Mouse (Mus musculus) CH12.LX (cell line): Measurements from ENCODE around the gene Ccpg1.

Experiments
- BHLHE40 ChIP-seq: IDR thresholded peaks from 2 replicates; pipeline ENCODE4 v1.6.1; 2011; ENCODE audit warnings: mild to moderate bottlenecking, low read depth, low read length, improper control_type of control experiment
- CTCF ChIP-seq, 2 experiments: IDR thresholded peaks in 1 of 2; conservative IDR thresholded peaks in 1 of 2; 2 replicates each; pipeline ENCODE4 v1.5.1; 2011 to 2012; ENCODE audit warnings: low read depth in 2 of 2, low read length in 2 of 2, improper control_type of control experiment in 1 of 2, inconsistent platforms in 1 of 2, mild to moderate bottlenecking in 1 of 2, moderate library complexity in 1 of 2
- E2F4 ChIP-seq: IDR thresholded peaks from 2 replicates; pipeline ENCODE4 v1.6.1; 2011; ENCODE audit warnings: low read depth, low read length, improper control_type of control experiment; ENCODE audit not compliant: insufficient replicate concordance
- EP300 ChIP-seq: IDR thresholded peaks from 2 replicates; pipeline ENCODE4 v1.6.1; 2011; ENCODE audit warnings: low read length, improper control_type of control experiment
- GABPA ChIP-seq: IDR thresholded peaks from 2 replicates; pipeline ENCODE4 v1.6.1; 2012; ENCODE audit warnings: low read depth, low read length, improper control_type of control experiment, inconsistent platforms; ENCODE audit not compliant: insufficient replicate concordance
- MXI1 ChIP-seq: IDR thresholded peaks from 2 replicates; pipeline ENCODE4 v1.6.1; 2011; ENCODE audit warnings: mild to moderate bottlenecking, low read depth, low read length, improper control_type of control experiment
- NRF1 ChIP-seq: IDR thresholded peaks from 2 replicates; pipeline ENCODE4 v1.6.1; 2014; ENCODE audit warnings: low read depth, mild to moderate bottlenecking, inconsistent platforms, low read length, improper control_type of control experiment, moderate library complexity
- POLR2A ChIP-seq: IDR thresholded peaks from 2 replicates; pipeline ENCODE4 v1.6.1; 2011; ENCODE audit warnings: low read depth, mild to moderate bottlenecking, improper control_type of control experiment, low read length
- POLR2AphosphoS2 ChIP-seq: IDR thresholded peaks from 2 replicates; pipeline ENCODE4 v1.6.1; 2011; ENCODE audit warnings: low read depth, low read length, improper control_type of control experiment
- RAD21 ChIP-seq: IDR thresholded peaks from 2 replicates; pipeline ENCODE4 v1.6.1; 2011; ENCODE audit warnings: low read depth, mild to moderate bottlenecking, low read length, improper control_type of control experiment, moderate library complexity
- SMC3 ChIP-seq: IDR thresholded peaks from 2 replicates; pipeline ENCODE4 v1.6.1; 2011; ENCODE audit warnings: low read depth, low read length, improper control_type of control experiment
- ZMIZ1 ChIP-seq: IDR thresholded peaks from 2 replicates; pipeline ENCODE4 v1.6.1; 2012; ENCODE audit warnings: low read depth, mild to moderate bottlenecking, inconsistent platforms, low read length, improper control_type of control experiment
- ZNF384 ChIP-seq: IDR thresholded peaks from 2 replicates; pipeline ENCODE4 v1.6.1; 2012; ENCODE audit warnings: low read depth, low read length, improper control_type of control experiment, inconsistent platforms

DNA sequence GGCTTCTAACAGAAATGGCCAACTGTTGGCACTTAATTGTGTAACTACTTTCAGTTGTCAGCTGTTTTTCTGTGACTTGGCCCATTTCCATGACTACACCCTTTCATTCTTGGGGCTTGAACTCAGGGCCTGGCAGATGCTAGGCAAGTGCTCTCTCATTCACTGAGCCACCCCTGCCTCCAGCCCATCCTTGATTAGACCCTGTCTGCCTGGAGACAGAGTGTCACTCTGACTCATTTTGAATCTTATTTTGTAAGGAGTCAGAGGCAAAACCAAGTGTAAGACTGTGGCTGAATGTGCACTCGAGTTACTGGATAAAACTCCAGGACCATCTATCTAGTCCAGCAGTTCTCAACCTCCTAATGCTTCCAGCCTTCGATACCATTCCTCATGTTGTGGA is 62.7 kb downstream of the Ccpg1 start:
- TF ChIP-seq SMC3 (no peak), POLR2A (no peak), GABPA (no peak), CTCF (conservative IDR thresholded peaks at IDR 0.05 in 1 of 2, IDR thresholded peaks at IDR 0.05 in 1 of 2; ENCODE audit: low read depth in 2 of 2, low read length in 2 of 2) (no peak), RAD21 (no peak), NRF1 (no peak), ZMIZ1 (no peak), E2F4 (no peak), POLR2AphosphoS2 (no peak), ZNF384 (no peak), MXI1 (no peak), BHLHE40 (no peak), EP300 (no peak)
